Mouse (Mus musculus) liver, postnatal 0 days (tissue): ENCODE measurements around the gene Atxn1. TPM values are rescaled to one million over a fixed set of nuclear protein-coding genes. Genes with fewer than 3 reads are reported as not detected.
A peak's percentile ranks its signal among the peaks of the same experiment; 100 is the strongest.

Experiments
- ATAC-seq: fragments of 200-750 bp; cut with Nextera tagmentation; 2 replicates; pipeline ENCODE4 v1.8.0; 2017; ENCODE audit warnings: mild to moderate bottlenecking, moderate library complexity
- DNase-seq: peaks from one replicate; pipeline ENCODE4 v3.0.0-alpha.2; 2016
- H3K27ac ChIP-seq: fragments of 300-500 bp; sonication (generic); 2 replicates; pipeline ENCODE4 v1.5.1; 2014; ENCODE audit warnings: antibody characterized with exemption, moderate library complexity, mild to moderate bottlenecking, low read depth
- H3K27me3 ChIP-seq: fragments of 300-500 bp; sonication (generic); 2 replicates; pipeline ENCODE4 v1.6.1; 2014; ENCODE audit warnings: low read length, control low read depth, mixed read lengths; ENCODE audit not compliant: insufficient read depth
- H3K36me3 ChIP-seq: fragments of 300-500 bp; sonication (generic); replicated peaks from 2 replicates; pipeline ENCODE4 v1.6.1; 2014; ENCODE audit warnings: mild to moderate bottlenecking, control low read depth, low read length, moderate library complexity, mixed read lengths; ENCODE audit not compliant: insufficient read depth
- H3K4me1 ChIP-seq: fragments of 300-500 bp; sonication (generic); 2 replicates; pipeline ENCODE4 v1.6.1; 2014; ENCODE audit warnings: antibody characterized with exemption, mild to moderate bottlenecking, control low read depth; ENCODE audit not compliant: insufficient read depth
- H3K4me2 ChIP-seq: fragments of 300-500 bp; sonication (generic); 2 replicates; pipeline ENCODE4 v1.6.1; 2014; ENCODE audit warnings: low read depth, mild to moderate bottlenecking, low read length, moderate library complexity, mixed read lengths
- H3K4me3 ChIP-seq: fragments of 300-500 bp; sonication (generic); 2 replicates; pipeline ENCODE4 v1.5.1; 2014; ENCODE audit warnings: low read depth, low read length
- H3K9ac ChIP-seq: fragments of 300-500 bp; sonication (generic); replicated peaks from 2 replicates; pipeline ENCODE4 v1.6.1; 2014; ENCODE audit warnings: mild to moderate bottlenecking, moderate library complexity
- H3K9me3 ChIP-seq: fragments of 300-500 bp; sonication (generic); 2 replicates; pipeline ENCODE4 v1.6.1; 2016; ENCODE audit warnings: mild to moderate bottlenecking, control low read depth, low read length, mixed read lengths
- CTCF ChIP-seq: sonication (generic); IDR thresholded peaks from 2 replicates; pipeline ENCODE4 v1.5.1; 2016; ENCODE audit warnings: antibody characterized with exemption, low read depth
- EP300 ChIP-seq: IDR thresholded peaks from 2 replicates; pipeline ENCODE4 v1.6.1; 2016; ENCODE audit warnings: antibody characterized with exemption, low read depth, mild to moderate bottlenecking
- WGBS: fragments of 180-500 bp; shearing (Covaris S2); extraction: QIAGEN DNeasy Blood & Tissue Kit; methylation state at CpG from one replicate; pipeline ENCODE4 v1.1.7; 2014; ENCODE audit not compliant: insufficient replicate concordance; 5-methylcytosine and 5-hydroxymethylcytosine counted together
- polyA plus RNA-seq: library from polyadenylated mRNA; unstranded; fragments of >200 nt; fragmentation: Nextera tagmentation; extraction: Ambion mirVana; gene quantifications from 2 replicates; pipeline ENCODE4 v1.2.1, GENCODE M21; 2015

Gene Atxn1
- polyA plus RNA-seq, 1 experiment from 2014 or later: 4.4 TPM

DNA sequence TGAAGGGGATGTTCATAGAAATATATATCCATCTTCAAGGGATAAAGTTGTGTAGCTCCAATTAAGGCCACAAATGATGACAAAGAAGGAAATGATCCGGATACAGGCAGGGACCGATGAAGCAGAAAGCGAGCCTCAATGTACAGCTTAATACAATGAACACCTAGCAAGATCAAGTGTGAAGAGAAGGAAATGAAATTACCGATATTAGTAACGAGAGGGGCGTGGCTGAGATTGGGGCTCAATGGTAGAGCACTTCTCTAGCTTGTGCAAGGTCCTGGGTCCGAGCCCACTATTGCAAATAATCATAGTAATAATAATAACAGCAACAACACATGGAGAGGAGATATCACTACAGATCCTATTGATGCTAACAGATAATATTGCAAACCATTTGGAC lies 54.5 kb downstream of the Atxn1 start:
- Histone ChIP-seq H3K27me3 (no peaks in the 10 kb centered on the region), H3K9ac (no peak overlapping the region), H3K27ac (no peak overlapping the region), H3K4me3 (no peak overlapping the region), H3K36me3 (no peaks in the 10 kb centered on the region), H3K4me1 (peaks cover 24% of the 10 kb centered on the region), H3K4me2 (no peak overlapping the region), H3K9me3 (no peaks in the 10 kb centered on the region)
- 85% methylated on average over 7 of the region's 7 CpGs for WGBS
- DNase-seq: no peak
- no peak for ATAC-seq
- no peak for TF ChIP-seq CTCF
- no peak for TF ChIP-seq EP300

DNA sequence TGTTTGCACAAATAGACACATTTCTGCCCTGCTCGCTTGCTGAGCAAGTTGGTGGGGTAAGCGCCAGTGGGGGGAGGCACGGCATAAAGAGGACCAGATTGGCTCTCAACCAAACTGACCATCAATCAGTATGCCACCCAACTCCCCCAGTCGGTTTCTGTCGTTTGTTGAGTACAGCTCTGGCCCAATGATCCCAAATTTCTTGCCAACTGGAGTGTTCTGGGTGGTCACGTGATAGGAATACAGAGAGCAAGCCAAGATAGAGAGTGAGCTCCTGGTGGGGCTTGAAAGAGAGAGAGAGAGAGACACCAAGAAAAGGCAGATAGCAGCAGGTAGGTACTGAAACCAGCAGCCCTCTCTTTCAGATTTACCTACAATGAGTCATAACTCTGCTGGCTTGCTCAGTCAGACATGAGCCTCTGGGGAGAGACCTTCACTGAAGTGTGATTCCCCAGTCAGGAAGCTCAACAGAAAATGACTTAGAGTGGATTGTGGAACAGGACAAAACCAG lies 57.6 kb downstream of the Atxn1 start:
- Histone ChIP-seq H3K27ac (peak overlapping the region; percentile 74), H3K27me3 (no peaks in the 10 kb centered on the region), H3K9me3 (no peaks in the 10 kb centered on the region), H3K4me1 (peaks cover 29% of the 10 kb centered on the region), H3K4me2 (peak overlapping the region; percentile 57), H3K36me3 (no peaks in the 10 kb centered on the region), H3K4me3 (no peak overlapping the region), H3K9ac (0 out of 2 replicates have a peak overlapping the region, but pooled peaks have one; percentile 5)
- TF ChIP-seq EP300: no peak
- TF ChIP-seq CTCF: no peak
- ATAC-seq: no peak
- 48% methylated on average over 6 of the region's 6 CpGs for whole genome bisulfite sequencing
- DNase-seq: peak; percentile 31

DNA sequence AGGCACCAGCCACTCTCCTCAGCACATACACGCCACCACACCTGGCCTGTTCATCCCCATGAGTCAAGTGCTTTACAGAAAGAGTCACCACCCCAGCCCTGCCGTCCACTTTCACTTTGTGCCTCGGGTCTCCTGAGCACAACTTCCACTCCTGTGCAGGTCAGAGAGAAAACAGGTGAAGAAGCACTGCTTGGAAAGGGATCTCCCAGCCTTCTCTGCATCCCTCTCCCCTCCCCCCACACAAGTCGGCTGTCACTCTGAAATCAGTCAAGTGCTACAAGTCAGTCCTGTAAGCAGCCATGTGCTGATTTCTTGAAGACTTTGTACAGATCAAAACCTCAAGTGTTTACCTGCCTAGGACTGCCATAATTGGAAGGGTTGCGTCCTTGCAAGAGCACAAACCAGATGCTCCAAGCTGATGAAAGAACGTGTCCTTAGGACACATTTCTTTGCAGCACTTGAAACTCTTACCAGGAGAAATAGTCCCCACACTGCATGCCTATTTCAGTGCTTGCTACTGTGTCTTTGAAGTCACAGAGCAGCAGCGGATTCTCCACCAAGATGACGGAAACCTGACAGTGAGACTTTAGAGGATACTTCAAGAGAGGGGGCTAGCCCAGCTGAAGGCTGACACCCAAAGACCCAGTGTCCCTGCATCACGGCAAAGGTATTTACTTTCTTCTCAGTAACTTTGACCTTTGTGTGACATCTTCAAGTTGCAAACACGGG lies 58.2 kb downstream of the Atxn1 start:
- Histone ChIP-seq H3K9ac (peak overlapping the region; percentile 5; the same call in 1 of the 2 replicates), H3K36me3 (no peaks in the 10 kb centered on the region), H3K4me1 (peaks cover 29% of the 10 kb centered on the region), H3K27me3 (no peaks in the 10 kb centered on the region), H3K27ac (peak overlapping the region; percentile 74), H3K9me3 (no peaks in the 10 kb centered on the region), H3K4me3 (no peak overlapping the region), H3K4me2 (peak overlapping the region; percentile 57)
- WGBS: 51% methylated on average over 10 of the region's 10 CpGs
- ATAC-seq: no peak
- DNase-seq: no peak
- TF ChIP-seq EP300 (no peak), CTCF (no peak)

DNA sequence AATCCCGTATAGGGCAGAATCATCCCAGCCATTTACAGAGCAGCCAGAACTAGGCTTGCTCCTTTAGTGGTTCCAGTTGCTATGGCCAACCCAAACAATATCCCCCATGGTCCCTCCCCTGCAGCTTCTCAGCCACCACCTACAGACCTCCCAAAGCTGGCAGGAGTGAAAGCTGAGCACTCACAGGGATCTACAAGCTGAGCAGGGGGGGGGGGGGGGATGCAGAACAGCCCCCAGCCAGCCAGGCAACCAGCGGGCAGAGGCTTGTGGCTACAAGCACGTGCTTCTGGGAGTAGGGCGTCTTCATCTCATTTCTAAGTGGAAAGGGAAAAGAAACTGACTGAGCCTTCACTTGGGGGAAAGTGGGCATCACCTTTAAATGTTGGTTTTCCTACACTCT lies 59.9 kb downstream of the Atxn1 start:
- Histone ChIP-seq H3K4me1 (peaks cover 29% of the 10 kb centered on the region), H3K27ac (peak overlapping the region; percentile 91), H3K9me3 (no peaks in the 10 kb centered on the region), H3K9ac (no peak overlapping the region), H3K4me3 (no peak overlapping the region), H3K36me3 (no peaks in the 10 kb centered on the region), H3K4me2 (0 out of 2 replicates have a peak overlapping the region, but pooled peaks have one; percentile 0), H3K27me3 (no peaks in the 10 kb centered on the region)
- 30% methylated on average over 4 of the region's 4 CpGs for WGBS
- ATAC-seq: no peak
- DNase-seq: no peak
- TF ChIP-seq EP300 (no peak), CTCF (no peak)

DNA sequence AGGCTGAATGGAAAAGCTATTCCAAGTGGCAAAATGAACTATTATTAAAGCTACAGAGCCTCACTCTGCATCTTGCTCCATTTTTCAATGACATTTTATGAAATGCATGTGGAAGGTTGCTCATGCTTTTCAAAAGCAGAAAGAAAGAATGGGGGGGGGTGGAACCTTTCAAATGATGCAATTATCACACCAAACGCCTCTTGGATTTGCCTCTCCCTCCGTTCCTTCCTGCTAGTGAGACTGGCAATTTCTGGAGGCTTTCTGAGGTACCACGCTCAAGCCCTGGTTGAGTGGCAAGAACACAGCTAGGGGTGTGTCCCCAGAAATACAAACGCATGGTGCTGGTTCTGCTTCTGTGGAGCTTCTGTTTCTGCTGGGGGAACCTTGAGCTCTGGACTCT lies 60.4 kb downstream of the Atxn1 start:
- 23% methylated on average over 4 of the region's 4 CpGs for WGBS
- peak overlapping the region; percentile 91 for H3K27ac ChIP-seq
- no peak for ATAC-seq

GRCm38 (mm10) chr13:45903519-45904274 lies 61.1 kb downstream of the Atxn1 start:
- peak overlapping the region; percentile 59 for H3K4me2 ChIP-seq
- DNase-seq: peak; percentile 58

More for the DNA sequence above, 60.4 kb downstream of the Atxn1 start:
- Histone ChIP-seq H3K4me1 (peaks cover 29% of the 10 kb centered on the region), H3K4me3 (no peak overlapping the region), H3K9me3 (no peaks in the 10 kb centered on the region), H3K27me3 (no peaks in the 10 kb centered on the region), H3K36me3 (no peaks in the 10 kb centered on the region), H3K9ac (no peak overlapping the region), H3K4me2 (peak overlapping the region; percentile 59)
- no peak for DNase-seq
- TF ChIP-seq EP300 (no peak), CTCF (no peak)

More at GRCm38 (mm10) chr13:45903519-45904274, 61.1 kb downstream of the Atxn1 start:
- H3K9ac ChIP-seq: no peak overlapping the region
- ATAC-seq: peak; percentile 96
- TF ChIP-seq EP300: no peak
- no peak for TF ChIP-seq CTCF
- 10% methylated on average over 12 of the region's 12 CpGs for WGBS
- H3K4me1 ChIP-seq: peaks cover 29% of the 10 kb centered on the region
- no peaks in the 10 kb centered on the region for H3K36me3 ChIP-seq
- no peak overlapping the region for H3K4me3 ChIP-seq
- H3K27me3 ChIP-seq: no peaks in the 10 kb centered on the region
- H3K9me3 ChIP-seq: no peaks in the 10 kb centered on the region
- peak overlapping the region; percentile 91 for H3K27ac ChIP-seq
